In genomic region chr14:117487161-117487754, GRCm38 (mm10) we compare ENCODE assay signal across 19 mouse cellular contexts.
DNase-seq lines count a peak whose midpoint lies in the region; ATAC-seq lines count a peak whose summit lies in the region.
"Had no signal": no experiment of that assay in that cellular context is flagged by ENCODE, and none has a peak within 500 bp of the region (broad histone marks: within the 10 kb centered on the region; RNA-seq: fewer than 3 reads in every experiment).

No protein-coding gene starts in this region.

- H3K9me3 ChIP-seq in neural tube, embryonic 12.5 days: no peaks in the 10 kb centered on the region
- H3K9me3 ChIP-seq in forebrain, embryonic 14.5 days (replicated peaks; ENCODE audit: control insufficient read depth, low read length): no peaks in the 10 kb centered on the region
- no peaks in the 10 kb centered on the region for H3K9me3 ChIP-seq in midbrain, embryonic 13.5 days
- H3K9me3 ChIP-seq: heart, embryonic 13.5 days; hindbrain, embryonic 10.5 days; limb, embryonic 10.5 days; neural tube, embryonic 13.5 days; stomach, embryonic 15.5 days had no signal

- H3K27me3 ChIP-seq in neural tube, embryonic 12.5 days (replicated peaks): no peaks in the 10 kb centered on the region
- no peaks in the 10 kb centered on the region for H3K27me3 ChIP-seq in forebrain, embryonic 14.5 days (replicated peaks; ENCODE audit: control insufficient read depth, insufficient read depth, low read length)
- no peaks in the 10 kb centered on the region for H3K27me3 ChIP-seq in midbrain, embryonic 13.5 days
- H3K27me3 ChIP-seq: heart, embryonic 13.5 days; neural tube, embryonic 13.5 days; stomach, embryonic 15.5 days had no signal

- H3K27ac ChIP-seq in neural tube, embryonic 12.5 days: no peak overlapping the region
- H3K27ac ChIP-seq in forebrain, embryonic 14.5 days (ENCODE audit: low read depth, low read length): no peak overlapping the region
- no peak overlapping the region for H3K27ac ChIP-seq in midbrain, embryonic 13.5 days
- H3K27ac ChIP-seq: heart, embryonic 13.5 days; hindbrain, embryonic 10.5 days; limb, embryonic 10.5 days; liver, embryonic 14.5 days; neural tube, embryonic 13.5 days; stomach, embryonic 15.5 days had no signal

- WGBS in neural tube, embryonic 12.5 days: 82% methylated on average over 4 of the region's 4 CpGs
- WGBS in forebrain, embryonic 14.5 days: 74% methylated on average over 4 of the region's 4 CpGs
- 35% methylated on average over 4 of the region's 4 CpGs for WGBS in midbrain, embryonic 13.5 days

- ATAC-seq in neural tube, embryonic 12.5 days (ENCODE audit: low FRiP score, low read depth): peak; percentile 30; the same call in 1 of the 2 replicates
- ATAC-seq in forebrain, embryonic 14.5 days: peak; percentile 40; the same call in 1 of the 2 replicates
- ATAC-seq in midbrain, embryonic 13.5 days: peak; percentile 78
- ATAC-seq: activated CD4-positive, CD25-positive, alpha-beta regulatory T cell, adult 4 months had no signal

- no peak for DNase-seq in neural tube, embryonic 10.5 days (ENCODE audit: extremely low spot score, low spot score)
- no peak for DNase-seq in forebrain, embryonic 14.5 days (ENCODE audit: low spot score)
- DNase-seq in layer of hippocampus, postnatal 25 days (ENCODE audit: extremely low spot score in 1 of 2, low spot score in 1 of 2): no peak
- no peak for DNase-seq in T-cell, adult 2 months (ENCODE audit: low spot score)
- DNase-seq in thymus, postnatal 25 days: no peak
- DNase-seq: cerebellum, postnatal 25 days; kidney, adult 2 months; kidney, postnatal 36 days; lung, postnatal 10 days; spleen, adult 18-20 months had no signal

- no peak overlapping the region for H3K4me2 ChIP-seq in neural tube, embryonic 12.5 days (replicated peaks)
- no peak overlapping the region for H3K4me2 ChIP-seq in forebrain, embryonic 14.5 days (ENCODE audit: low read length)
- no peak overlapping the region for H3K4me2 ChIP-seq in midbrain, embryonic 13.5 days (replicated peaks)
- H3K4me2 ChIP-seq: heart, embryonic 13.5 days; neural tube, embryonic 13.5 days; stomach, embryonic 15.5 days had no signal

- H3K9ac ChIP-seq in neural tube, embryonic 12.5 days: no peak overlapping the region
- H3K9ac ChIP-seq in forebrain, embryonic 14.5 days (ENCODE audit: low read length): no peak overlapping the region
- no peak overlapping the region for H3K9ac ChIP-seq in midbrain, embryonic 13.5 days (replicated peaks)
- H3K9ac ChIP-seq: heart, embryonic 13.5 days; liver, embryonic 14.5 days; neural tube, embryonic 13.5 days; stomach, embryonic 15.5 days had no signal

- no peaks in the 10 kb centered on the region for H3K4me1 ChIP-seq in neural tube, embryonic 12.5 days
- H3K4me1 ChIP-seq in forebrain, embryonic 14.5 days (ENCODE audit: control insufficient read depth, insufficient read depth, low read length): 0 out of 2 replicates have a peak, but pooled peaks cover 2% of the 10 kb centered on the region
- H3K4me1 ChIP-seq in midbrain, embryonic 13.5 days (replicated peaks): peaks cover 25% of the 10 kb centered on the region
- H3K4me1 ChIP-seq: heart, embryonic 13.5 days; stomach, embryonic 15.5 days had no signal

- H3K4me3 ChIP-seq in neural tube, embryonic 12.5 days: no peak overlapping the region
- no peak overlapping the region for H3K4me3 ChIP-seq in forebrain, embryonic 14.5 days (ENCODE audit: low read depth, low read length)
- H3K4me3 ChIP-seq in midbrain, embryonic 13.5 days (replicated peaks): no peak overlapping the region
- H3K4me3 ChIP-seq: heart, embryonic 13.5 days; hindbrain, embryonic 10.5 days; limb, embryonic 10.5 days; neural tube, embryonic 13.5 days; stomach, embryonic 15.5 days had no signal

- no peaks in the 10 kb centered on the region for H3K36me3 ChIP-seq in neural tube, embryonic 12.5 days
- no peaks in the 10 kb centered on the region for H3K36me3 ChIP-seq in forebrain, embryonic 14.5 days (ENCODE audit: control insufficient read depth, insufficient read depth, low read length)
- no peaks in the 10 kb centered on the region for H3K36me3 ChIP-seq in midbrain, embryonic 13.5 days
- H3K36me3 ChIP-seq: heart, embryonic 13.5 days; hindbrain, embryonic 10.5 days; limb, embryonic 10.5 days; neural tube, embryonic 13.5 days; stomach, embryonic 15.5 days had no signal
